Mouse (Mus musculus) cortical plate, adult 2 months (tissue): ENCODE data around the gene Iqgap1.

ENCODE experiments used
- CTCF ChIP-seq: fragments of 200-500 bp; IDR thresholded peaks from 2 replicates; pipeline ENCODE4 v1.5.1; 2011; ENCODE audit warnings: mild to moderate bottlenecking, control low read depth, low read length; ENCODE audit not compliant: insufficient read depth; ENCODE audit errors: extremely low read depth
- POLR2A ChIP-seq: fragments of 200-500 bp; IDR thresholded peaks from 2 replicates; pipeline ENCODE4 v1.6.1; 2011; ENCODE audit warnings: mild to moderate bottlenecking, low read length, control low read depth; ENCODE audit not compliant: insufficient read depth; ENCODE audit errors: extremely low read depth

- TF ChIP-seq CTCF = peak; percentile 88
- TF ChIP-seq POLR2A = no peak
These were observed 96.1 kb downstream of the Iqgap1 start for GRCm38 (mm10) chr7:80729662-80730061.
